Mouse (Mus musculus) frontal cortex, adult 2 months (tissue): Measurements from ENCODE around the gene Trim47. TPM values are rescaled to one million over a fixed set of nuclear protein-coding genes. Genes with fewer than 3 reads are reported as not detected.

Experiments
- DNase-seq, 2 experiments: peaks; one replicate each; pipeline ENCODE4 v3.0.0; 2022; ENCODE audit warnings: low spot score in 1 of 2; ENCODE audit errors: extremely low spot score in 1 of 2
- polyA plus RNA-seq: library from polyadenylated mRNA; depleted of rRNA; stranded (reverse); fragments of >200 nt; gene quantifications from 2 replicates; pipeline ENCODE4 v1.2.3, GENCODE M21; 2012; rRNA removed

The Trim47 gene
- polyA plus RNA-seq, 1 experiment, result 7.4 TPM

- no peak for DNase-seq
Observed at GRCm38 (mm10) chr11:116071510-116071909, 55.5 kb downstream of the Trim47 start.

GRCm38 (mm10) chr11:116065345-116065744 lies 61.7 kb downstream of the Trim47 start:
- DNase-seq, result no peak

- no peak for DNase-seq
Observed at GRCm38 (mm10) chr11:116064187-116064867, 62.7 kb downstream of the Trim47 start.

GRCm38 (mm10) chr11:116063562-116063961 lies 63.4 kb downstream of the Trim47 start:
- no peak for DNase-seq

- no peak for DNase-seq
Observed at GRCm38 (mm10) chr11:116062521-116062920, 64.5 kb downstream of the Trim47 start.

GRCm38 (mm10) chr11:116061641-116062415 lies 65.2 kb downstream of the Trim47 start:
- DNase-seq, result peak; percentile 47 to 63

- no peak for DNase-seq
Observed at GRCm38 (mm10) chr11:116060596-116060995, 66.4 kb downstream of the Trim47 start.

- no peak for DNase-seq
Observed at GRCm38 (mm10) chr11:116059691-116060025, 67.4 kb downstream of the Trim47 start.

GRCm38 (mm10) chr11:116058868-116059690 lies 67.9 kb downstream of the Trim47 start:
- no peak for DNase-seq

GRCm38 (mm10) chr11:116058022-116058614 lies 68.9 kb downstream of the Trim47 start:
- DNase-seq, result peak in 1 of 2 experiments; percentile 65

GRCm38 (mm10) chr11:116057237-116057881 lies 69.7 kb downstream of the Trim47 start:
- DNase-seq, result no peak

- no peak for DNase-seq
Observed at GRCm38 (mm10) chr11:116055873-116056272, 71.1 kb downstream of the Trim47 start.

Other genes with a start within 250 kb of the Trim47 start
- gene Smim5, start 227.2 kb downstream of the Trim47 start, polyA plus RNA-seq, result 0.64 TPM in 1 of 2 replicates, not detected in the other
- gene Smim6, start 215.2 kb downstream of the Trim47 start, polyA plus RNA-seq, result not detected in 2 replicates
- gene Sap30bp, start 193.9 kb downstream of the Trim47 start, polyA plus RNA-seq, result 71.9 and 89.0 TPM in 2 replicates
- 28.4 and 31.7 TPM in 2 replicates for gene Recql5, start 193.7 kb downstream of the Trim47 start, polyA plus RNA-seq
- 5.7 and 7.2 TPM in 2 replicates for gene Itgb4, start 152.5 kb downstream of the Trim47 start, polyA plus RNA-seq
- 17.6 and 19.3 TPM in 2 replicates for gene Galk1, start 114.5 kb downstream of the Trim47 start, polyA plus RNA-seq
- 347 and 369 TPM in 2 replicates for gene H3f3b, start 99.2 kb downstream of the Trim47 start, polyA plus RNA-seq
- gene Unk, start 96.9 kb downstream of the Trim47 start, polyA plus RNA-seq, result 35.4 and 38.1 TPM in 2 replicates
- gene Unc13d, start 49.2 kb downstream of the Trim47 start, polyA plus RNA-seq, result 0.84 and 0.90 TPM in 2 replicates
- gene Wbp2, start 40.2 kb downstream of the Trim47 start, polyA plus RNA-seq, result 391 and 407 TPM in 2 replicates
- 6.2 and 6.3 TPM in 2 replicates for gene Trim65, start 3.9 kb upstream of the Trim47 start, polyA plus RNA-seq
- 36.1 and 44.3 TPM in 2 replicates for gene Mrpl38, start 11.7 kb upstream of the Trim47 start, polyA plus RNA-seq
- 105 and 124 TPM in 2 replicates for gene Fbf1, start 41.0 kb upstream of the Trim47 start, polyA plus RNA-seq
- gene Ten1, start 71.6 kb upstream of the Trim47 start, polyA plus RNA-seq, result 50.9 and 51.0 TPM in 2 replicates
- 119 and 129 TPM in 2 replicates for gene Acox1, start 71.8 kb upstream of the Trim47 start, polyA plus RNA-seq
- gene Evpl, start 110.9 kb upstream of the Trim47 start, polyA plus RNA-seq, result 1.0 and 1.1 TPM in 2 replicates
- 63.4 and 63.9 TPM in 2 replicates for gene Srp68, start 147.0 kb upstream of the Trim47 start, polyA plus RNA-seq
- gene Galr2, start 153.7 kb upstream of the Trim47 start, polyA plus RNA-seq, result not detected in 2 replicates
- 89.7 and 97.5 TPM in 2 replicates for gene Exoc7, start 180.0 kb upstream of the Trim47 start, polyA plus RNA-seq
- gene Foxj1, start 208.2 kb upstream of the Trim47 start, polyA plus RNA-seq, result 4.6 and 5.6 TPM in 2 replicates